Mouse (Mus musculus) limb, embryonic 12.5 days (tissue): ENCODE data around the gene Galnt18. TPM values are rescaled to one million over a fixed set of nuclear protein-coding genes. Genes with fewer than 3 reads are reported as not detected.

Source experiments
- ATAC-seq: fragments of 200-750 bp; cut with Nextera tagmentation; 2 replicates; pipeline ENCODE4 v1.8.0; 2017; ENCODE audit warnings: low read depth, moderate TSS enrichment; ENCODE audit not compliant: insufficient number of reproducible peaks, insufficient read depth, low FRiP score, low TSS enrichment
- H3K27ac ChIP-seq: fragments of 300-500 bp; sonication (generic); 2 replicates; pipeline ENCODE4 v1.5.1; 2016; ENCODE audit warnings: mild to moderate bottlenecking, moderate library complexity
- H3K27me3 ChIP-seq: fragments of 300-500 bp; sonication (generic); 2 replicates; pipeline ENCODE4 v1.6.1; 2016; ENCODE audit warnings: mild to moderate bottlenecking, moderate library complexity
- H3K36me3 ChIP-seq: fragments of 300-500 bp; sonication (generic); 2 replicates; pipeline ENCODE4 v1.6.1; 2016; ENCODE audit warnings: mild to moderate bottlenecking, moderate library complexity
- H3K4me1 ChIP-seq: fragments of 300-500 bp; sonication (generic); replicated peaks from 2 replicates; pipeline ENCODE4 v1.6.1; 2016
- H3K4me2 ChIP-seq: fragments of 300-500 bp; sonication (generic); 2 replicates; pipeline ENCODE4 v1.6.1; 2016; ENCODE audit warnings: mild to moderate bottlenecking, moderate library complexity
- H3K4me3 ChIP-seq: fragments of 300-500 bp; sonication (generic); replicated peaks from 2 replicates; pipeline ENCODE4 v1.5.1; 2016; ENCODE audit warnings: mild to moderate bottlenecking
- H3K9ac ChIP-seq: fragments of 300-500 bp; sonication (generic); replicated peaks from 2 replicates; pipeline ENCODE4 v1.6.1; 2016; ENCODE audit warnings: mild to moderate bottlenecking, moderate library complexity
- H3K9me3 ChIP-seq: fragments of 300-500 bp; sonication (generic); 2 replicates; pipeline ENCODE4 v1.6.1; 2016; ENCODE audit warnings: mild to moderate bottlenecking, moderate library complexity
- WGBS: fragments of 180-500 bp; shearing (Covaris S2); methylation state at CpG from one replicate; pipeline ENCODE4 v1.1.7; 2016; 5-methylcytosine and 5-hydroxymethylcytosine counted together
- polyA plus RNA-seq: library from polyadenylated mRNA; unstranded; fragments of >200 nt; fragmentation: Nextera tagmentation; extraction: Ambion mirVana; gene quantifications from 2 replicates; pipeline ENCODE4 v1.2.1, GENCODE M21; 2016

Gene Galnt18
- polyA plus RNA-seq, 1 experiment from 2014 or later = 13.1 TPM

DNA sequence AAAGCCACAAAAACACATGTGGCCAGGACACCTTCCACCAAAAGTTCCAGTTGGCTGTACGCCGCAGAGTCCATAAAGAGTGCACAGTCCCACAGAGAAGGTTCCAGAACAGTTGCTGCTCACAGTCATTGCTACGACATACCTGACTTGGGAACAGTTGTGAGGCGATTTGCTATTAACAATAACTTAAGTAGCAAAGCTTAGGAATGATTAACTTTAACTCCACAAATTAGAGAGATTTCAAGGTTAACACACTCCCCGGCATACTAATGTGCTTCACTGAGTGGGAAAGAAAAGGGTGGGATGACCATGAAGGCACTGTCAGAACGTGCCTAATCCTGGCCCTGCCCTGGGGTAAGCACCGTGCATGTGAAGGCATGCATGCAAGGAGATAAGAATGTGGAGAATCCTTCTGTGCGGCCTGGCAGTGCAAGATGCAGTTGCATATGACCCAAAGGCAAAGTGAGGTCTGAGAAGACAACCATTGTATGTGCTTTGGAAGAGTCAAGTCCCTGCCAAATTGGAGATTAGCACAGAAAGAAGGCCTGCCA, 8.5 kb downstream of the Galnt18 start:
- Histone ChIP-seq H3K9me3 (no peaks in the 10 kb centered on the region), H3K27me3 (peaks cover 10% of the 10 kb centered on the region), H3K36me3 (no peaks in the 10 kb centered on the region), H3K4me2 (no peak overlapping the region), H3K9ac (no peak overlapping the region), H3K4me1 (peaks cover 8% of the 10 kb centered on the region; the same call in 1 of the 2 replicates), H3K27ac (no peak overlapping the region), H3K4me3 (no peak overlapping the region)
- 81% methylated on average over 8 of the region's 8 CpGs for WGBS
- no peak for ATAC-seq

GRCm38 (mm10) chr7:111770585-111770984, 9.2 kb downstream of the Galnt18 start:
- Histone ChIP-seq H3K9ac (no peak overlapping the region), H3K9me3 (no peaks in the 10 kb centered on the region), H3K27me3 (peaks cover 8% of the 10 kb centered on the region; the same call in 1 of the 2 replicates), H3K36me3 (no peaks in the 10 kb centered on the region), H3K4me1 (peaks cover 11% of the 10 kb centered on the region; the same call in 1 of the 2 replicates), H3K4me2 (no peak overlapping the region), H3K4me3 (no peak overlapping the region), H3K27ac (no peak overlapping the region)
- no peak for ATAC-seq
- WGBS = 88% methylated on average over 3 of the region's 3 CpGs

DNA sequence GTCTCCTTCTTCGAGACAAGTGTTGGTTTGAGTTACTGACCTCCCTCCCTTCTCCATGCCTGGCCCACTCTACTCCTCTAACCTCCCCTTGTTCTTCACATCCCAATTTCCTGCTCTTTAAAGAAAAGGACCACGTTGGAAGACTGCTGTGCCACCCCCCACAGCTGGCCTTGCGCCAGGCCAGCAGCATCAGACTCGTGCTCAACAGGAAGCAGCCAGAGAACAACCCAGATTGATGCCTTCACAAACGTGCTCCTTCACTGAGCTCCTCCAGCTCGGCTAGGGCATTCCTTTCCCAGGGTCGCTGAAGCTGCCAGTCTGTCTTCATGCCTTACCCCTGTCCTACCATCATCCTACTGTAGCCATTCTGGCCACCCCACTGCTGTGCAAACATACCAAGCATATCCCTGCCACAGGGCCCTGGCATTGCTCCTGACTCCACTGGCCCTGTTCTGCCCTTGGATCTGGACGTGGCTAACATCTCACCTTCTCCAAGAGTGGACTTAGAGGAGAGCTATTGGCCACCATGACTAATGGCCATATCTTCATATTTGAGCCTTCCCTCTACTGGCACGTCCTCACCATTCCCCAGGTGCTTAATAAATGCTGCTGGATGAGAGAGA, 13.5 kb downstream of the Galnt18 start:
- WGBS = 70% methylated on average over 9 of the region's 9 CpGs
- Histone ChIP-seq H3K9ac (no peak overlapping the region), H3K4me1 (peaks cover 16% of the 10 kb centered on the region; the same call in 1 of the 2 replicates), H3K27ac (no peak overlapping the region), H3K9me3 (no peaks in the 10 kb centered on the region), H3K36me3 (no peaks in the 10 kb centered on the region), H3K4me3 (no peak overlapping the region), H3K27me3 (no peaks in the 10 kb centered on the region), H3K4me2 (no peak overlapping the region)
- no peak for ATAC-seq

GRCm38 (mm10) chr7:111762754-111763153, 17.0 kb downstream of the Galnt18 start:
- H3K9ac ChIP-seq = no peak overlapping the region
- no peak overlapping the region for H3K4me2 ChIP-seq
- no peaks in the 10 kb centered on the region for H3K36me3 ChIP-seq
- H3K4me1 ChIP-seq = peaks cover 17% of the 10 kb centered on the region
- H3K27me3 ChIP-seq = no peaks in the 10 kb centered on the region
- H3K4me3 ChIP-seq = no peak overlapping the region
- H3K9me3 ChIP-seq = no peaks in the 10 kb centered on the region
- WGBS = 31% methylated on average over 6 of the region's 6 CpGs
- no peak overlapping the region for H3K27ac ChIP-seq
- no peak for ATAC-seq

DNA sequence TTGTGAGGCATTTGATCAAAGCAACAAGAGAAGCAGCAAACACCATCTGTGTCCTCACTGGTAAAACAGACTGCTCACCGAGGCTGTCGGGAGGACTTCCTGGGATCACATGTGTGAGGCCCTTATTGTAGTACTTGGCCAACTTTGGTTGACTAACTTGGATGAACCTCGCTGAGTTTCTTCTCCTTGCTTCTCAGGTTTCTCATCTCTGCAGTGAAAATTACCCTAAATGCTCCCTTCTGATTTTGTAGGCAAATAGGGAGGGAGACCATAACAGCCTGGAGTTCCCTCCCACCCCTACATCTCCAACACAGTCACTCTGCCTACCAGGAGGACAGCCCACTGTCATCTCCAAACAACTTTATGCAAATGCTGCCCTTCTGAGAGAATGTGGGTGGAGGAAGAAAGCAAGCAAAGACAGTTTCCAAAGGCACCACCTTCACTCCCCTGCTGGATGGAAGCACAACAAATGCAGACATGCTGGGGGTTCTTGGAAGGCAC, 31.2 kb downstream of the Galnt18 start:
- H3K9ac ChIP-seq = no peak overlapping the region
- H3K27ac ChIP-seq = no peak overlapping the region
- 84% methylated on average over 3 of the region's 3 CpGs for WGBS
- no peak overlapping the region for H3K4me3 ChIP-seq
- ATAC-seq = no peak
- H3K9me3 ChIP-seq = no peaks in the 10 kb centered on the region
- H3K4me1 ChIP-seq = 0 out of 2 replicates have a peak, but pooled peaks cover 5% of the 10 kb centered on the region
- no peaks in the 10 kb centered on the region for H3K27me3 ChIP-seq
- H3K4me2 ChIP-seq = no peak overlapping the region
- no peaks in the 10 kb centered on the region for H3K36me3 ChIP-seq

DNA sequence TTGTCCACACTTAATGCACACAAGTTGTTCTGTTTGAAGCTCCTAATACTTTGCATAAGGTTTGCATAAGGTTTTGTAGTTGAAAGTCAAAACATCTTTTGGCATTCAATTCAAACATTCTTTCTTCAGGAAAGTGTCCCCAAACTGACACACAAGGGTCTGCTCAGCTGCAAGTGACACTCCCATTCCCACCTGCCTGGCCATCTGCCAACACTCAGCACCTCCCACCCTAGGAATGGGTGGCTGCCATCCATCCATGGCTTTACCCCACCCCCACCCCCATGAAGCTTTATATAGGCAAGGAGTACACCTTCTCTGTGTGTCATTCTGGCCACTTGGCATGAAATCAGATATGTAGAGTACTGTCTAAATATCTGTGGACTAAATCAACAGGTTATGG, 35.0 kb downstream of the Galnt18 start:
- Histone ChIP-seq H3K4me3 (no peak overlapping the region), H3K9ac (no peak overlapping the region), H3K27ac (no peak overlapping the region), H3K4me1 (0 out of 2 replicates have a peak, but pooled peaks cover 6% of the 10 kb centered on the region), H3K4me2 (no peak overlapping the region), H3K9me3 (no peaks in the 10 kb centered on the region), H3K27me3 (no peaks in the 10 kb centered on the region), H3K36me3 (no peaks in the 10 kb centered on the region)
- ATAC-seq = no peak

DNA sequence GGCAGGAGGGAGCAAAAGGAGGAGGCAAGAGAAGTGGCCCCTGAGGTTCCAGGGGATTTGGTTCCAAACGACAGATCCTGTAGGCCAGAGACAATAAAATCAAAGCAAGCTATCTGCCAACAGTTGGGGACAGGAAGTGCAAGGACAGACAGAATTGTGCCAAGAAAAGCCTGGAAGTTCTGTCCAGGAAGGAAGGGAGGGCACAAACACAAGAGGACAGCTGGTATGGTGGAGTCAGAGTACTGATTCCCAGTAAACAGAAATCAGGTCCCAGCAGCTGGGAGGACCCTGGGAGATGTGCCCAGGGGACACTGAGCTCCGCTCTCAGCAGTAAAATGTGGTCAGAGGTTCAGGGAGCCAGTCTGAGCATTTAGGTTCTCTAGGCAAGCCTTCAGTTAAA, 38.2 kb downstream of the Galnt18 start:
- Histone ChIP-seq H3K36me3 (no peaks in the 10 kb centered on the region), H3K9ac (no peak overlapping the region), H3K9me3 (no peaks in the 10 kb centered on the region), H3K4me3 (no peak overlapping the region), H3K4me2 (no peak overlapping the region), H3K4me1 (0 out of 2 replicates have a peak, but pooled peaks cover 6% of the 10 kb centered on the region), H3K27me3 (no peaks in the 10 kb centered on the region), H3K27ac (no peak overlapping the region)
- ATAC-seq = no peak
- WGBS = 51% methylated on average over 2 of the region's 2 CpGs

GRCm38 (mm10) chr7:111740091-111740490, 39.7 kb downstream of the Galnt18 start:
- no peaks in the 10 kb centered on the region for H3K36me3 ChIP-seq
- no peak overlapping the region for H3K4me2 ChIP-seq
- no peak overlapping the region for H3K9ac ChIP-seq
- no peaks in the 10 kb centered on the region for H3K27me3 ChIP-seq
- H3K9me3 ChIP-seq = no peaks in the 10 kb centered on the region
- H3K4me3 ChIP-seq = no peak overlapping the region
- H3K4me1 ChIP-seq = 0 out of 2 replicates have a peak, but pooled peaks cover 6% of the 10 kb centered on the region
- WGBS = 46% methylated on average over 6 of the region's 6 CpGs
- H3K27ac ChIP-seq = no peak overlapping the region
- ATAC-seq = no peak

DNA sequence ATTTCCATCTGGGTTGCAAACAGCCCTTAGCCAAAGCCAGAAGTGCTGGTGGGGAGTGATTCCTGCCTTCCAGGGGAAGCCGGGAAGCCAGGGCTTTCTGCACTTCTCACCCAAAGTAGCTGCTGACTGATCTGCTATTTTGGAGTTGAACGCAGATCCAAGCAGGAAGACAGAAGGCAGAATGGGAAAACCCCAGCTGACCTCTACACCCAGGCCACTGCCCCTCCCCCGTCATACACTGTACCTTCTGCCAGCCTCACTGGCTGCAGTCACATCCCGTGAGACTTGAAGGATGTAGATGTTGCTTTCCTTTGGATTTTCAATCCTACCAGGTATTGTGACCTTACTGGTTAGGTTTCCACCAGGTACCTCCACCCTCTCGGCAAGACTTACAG, 40.4 kb downstream of the Galnt18 start:
- Histone ChIP-seq H3K9ac (no peak overlapping the region), H3K27ac (no peak overlapping the region), H3K9me3 (no peaks in the 10 kb centered on the region), H3K4me1 (0 out of 2 replicates have a peak, but pooled peaks cover 2% of the 10 kb centered on the region), H3K4me2 (no peak overlapping the region), H3K36me3 (no peaks in the 10 kb centered on the region), H3K4me3 (no peak overlapping the region), H3K27me3 (no peaks in the 10 kb centered on the region)
- WGBS = 47% methylated on average over 5 of the region's 5 CpGs
- ATAC-seq = no peak

GRCm38 (mm10) chr7:111738456-111739370, 41.1 kb downstream of the Galnt18 start:
- ATAC-seq = no peak
- no peaks in the 10 kb centered on the region for H3K36me3 ChIP-seq
- no peak overlapping the region for H3K27ac ChIP-seq
- H3K4me1 ChIP-seq = 0 out of 2 replicates have a peak, but pooled peaks cover 2% of the 10 kb centered on the region
- no peaks in the 10 kb centered on the region for H3K27me3 ChIP-seq
- H3K4me3 ChIP-seq = no peak overlapping the region
- 57% methylated on average over 10 of the region's 10 CpGs for WGBS
- H3K4me2 ChIP-seq = no peak overlapping the region
- H3K9ac ChIP-seq = no peak overlapping the region
- no peaks in the 10 kb centered on the region for H3K9me3 ChIP-seq

DNA sequence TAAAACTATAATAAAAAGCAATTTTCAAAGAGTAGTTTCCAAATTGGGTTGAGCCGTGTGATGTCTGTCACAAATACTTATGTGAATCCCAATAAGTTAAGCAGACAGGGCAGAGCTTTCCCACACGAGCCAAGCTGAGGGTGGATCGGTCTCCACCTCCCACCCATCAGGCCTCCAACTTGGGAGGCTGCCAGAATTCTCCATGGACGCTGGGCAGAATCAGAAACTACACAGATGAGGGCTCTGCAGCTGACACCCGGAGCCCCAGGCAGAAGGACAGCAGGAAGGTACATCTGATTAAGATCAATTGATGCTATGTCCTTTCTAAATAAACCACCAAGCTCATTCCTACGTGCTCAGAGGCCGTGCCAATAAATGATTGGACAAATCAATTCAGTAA, 42.4 kb downstream of the Galnt18 start:
- ATAC-seq = no peak
- Histone ChIP-seq H3K27ac (no peak overlapping the region), H3K4me2 (no peak overlapping the region), H3K27me3 (no peaks in the 10 kb centered on the region), H3K9me3 (no peaks in the 10 kb centered on the region), H3K36me3 (no peaks in the 10 kb centered on the region), H3K9ac (no peak overlapping the region), H3K4me3 (no peak overlapping the region), H3K4me1 (no peaks in the 10 kb centered on the region)
- WGBS = 78% methylated on average over 7 of the region's 7 CpGs
